Mouse (Mus musculus) G1E (cell line): ENCODE data around the gene Tnnc1. TPM values are rescaled to one million over a fixed set of nuclear protein-coding genes. Genes with fewer than 3 reads are reported as not detected.
A peak's percentile ranks its signal among the peaks of the same experiment; 100 is the strongest.

Experiments used
- ATAC-seq: 2 replicates; pipeline ENCODE4 v1.8.0; 2016; ENCODE audit warnings: mild to moderate bottlenecking; ENCODE audit not compliant: insufficient number of reproducible peaks, poor library complexity, low FRiP score, severe bottlenecking; ENCODE audit errors: extremely low read depth
- DNase-seq: peaks from one replicate; pipeline ENCODE4 v3.0.0; 2012; ENCODE audit warnings: low spot score
- H3K27me3 ChIP-seq: 2 replicates; pipeline ENCODE4 v1.6.1; 2012; ENCODE audit warnings: mild to moderate bottlenecking, low read length, inconsistent platforms; ENCODE audit not compliant: insufficient read depth
- H3K36me3 ChIP-seq: replicated peaks from 2 replicates; pipeline ENCODE3; 2012; ENCODE audit warnings: mild to moderate bottlenecking, inconsistent platforms
- H3K4me1 ChIP-seq: 2 replicates; pipeline ENCODE4 v1.6.1; 2012; ENCODE audit warnings: low read depth, low read length, inconsistent platforms, mixed read lengths; ENCODE audit not compliant: insufficient read depth
- H3K4me3 ChIP-seq: 2 replicates; pipeline ENCODE4 v1.5.1; 2012; ENCODE audit warnings: low read depth, mild to moderate bottlenecking, inconsistent platforms, low read length, moderate library complexity, mixed read lengths
- H3K9me3 ChIP-seq: replicated peaks from 2 replicates; pipeline ENCODE4 v1.6.1; 2012; ENCODE audit warnings: inconsistent platforms
- CTCF ChIP-seq: IDR thresholded peaks from 2 replicates; pipeline ENCODE4 v1.5.1; 2012; ENCODE audit warnings: low read depth, low read length, inconsistent platforms, mixed read lengths
- GATA1 ChIP-seq: IDR thresholded peaks from 2 replicates; pipeline ENCODE4 v1.6.1; 2012; ENCODE audit warnings: borderline replicate concordance, low read length, inconsistent platforms, mixed read lengths
- GATA2 ChIP-seq: IDR thresholded peaks from 2 replicates; pipeline ENCODE4 v1.6.1; 2012; ENCODE audit warnings: low read depth, low read length, inconsistent platforms, borderline replicate concordance
- POLR2AphosphoS5 ChIP-seq: IDR thresholded peaks from 2 replicates; pipeline ENCODE4 v1.6.1; 2012; ENCODE audit warnings: low read depth, low read length, inconsistent platforms; ENCODE audit not compliant: insufficient replicate concordance
- TAL1 ChIP-seq: conservative IDR thresholded peaks from 2 replicates; pipeline ENCODE4 v1.6.1; 2012; ENCODE audit warnings: low read depth, low read length, inconsistent platforms, mixed read lengths
- polyA plus RNA-seq: library from polyadenylated mRNA; stranded (reverse); fragments of >175 nt; gene quantifications from 2 replicates; pipeline ENCODE4 v1.2.3, GENCODE M21; 2012
- total RNA-seq, 2 experiments: library from RNA; stranded (forward) in 1 of 2; stranded (reverse) in 1 of 2; fragments of 200-1000 nt in 1 of 2; fragments of >200 nt in 1 of 2; fragmentation: Nextera tagmentation in 1 of 2; gene quantifications; 2 replicates each; pipeline ENCODE4 v1.2.3; 2014 to 2017

Gene Tnnc1
- total RNA-seq (2014; fragmentation: Nextera tagmentation) (3.3 TPM in 1 of 2 replicates, not detected in the other), total RNA-seq (2017) (1.1 TPM in 1 of 2 replicates, not detected in the other), polyA plus RNA-seq (0.08 TPM in 1 of 2 replicates, not detected in the other)

- Histone ChIP-seq H3K4me3 (peak within 1 kb of the TSS; percentile 81), H3K36me3 (peaks cover 22% of the 10 kb centered on the region), H3K4me1 (peaks cover 39% of the 10 kb centered on the region), H3K9me3 (no peaks in the 10 kb centered on the region), H3K27me3 (peaks cover 39% of the 10 kb centered on the region)
- DNase-seq (no peak), ATAC-seq (no peak)
- no peak for TF ChIP-seq GATA2
- TF ChIP-seq CTCF, result no peak
- no peak for TF ChIP-seq POLR2AphosphoS5
- TF ChIP-seq TAL1, result no peak
- TF ChIP-seq GATA1, result no peak
Measured at GRCm38 (mm10) chr14:31208084-31208483, at the start of gene Tnnc1. Tnnc1 (plus strand) TSS chr14:31208312.

- no peak for TF ChIP-seq TAL1
- TF ChIP-seq GATA1, result no peak
- no peak for TF ChIP-seq GATA2
- TF ChIP-seq CTCF, result no peak
- no peak for TF ChIP-seq POLR2AphosphoS5
- Histone ChIP-seq H3K36me3 (no peaks in the 10 kb centered on the region), H3K9me3 (no peaks in the 10 kb centered on the region), H3K4me1 (peaks cover 16% of the 10 kb centered on the region), H3K27me3 (peaks cover 88% of the 10 kb centered on the region), H3K4me3 (peak overlapping the region; percentile 20; the same call in 1 of the 2 replicates)
- ATAC-seq, result no peak
- DNase-seq, result no peak
Measured at GRCm38 (mm10) chr14:31160196-31161150, 47.6 kb upstream of the Tnnc1 start.

DNA sequence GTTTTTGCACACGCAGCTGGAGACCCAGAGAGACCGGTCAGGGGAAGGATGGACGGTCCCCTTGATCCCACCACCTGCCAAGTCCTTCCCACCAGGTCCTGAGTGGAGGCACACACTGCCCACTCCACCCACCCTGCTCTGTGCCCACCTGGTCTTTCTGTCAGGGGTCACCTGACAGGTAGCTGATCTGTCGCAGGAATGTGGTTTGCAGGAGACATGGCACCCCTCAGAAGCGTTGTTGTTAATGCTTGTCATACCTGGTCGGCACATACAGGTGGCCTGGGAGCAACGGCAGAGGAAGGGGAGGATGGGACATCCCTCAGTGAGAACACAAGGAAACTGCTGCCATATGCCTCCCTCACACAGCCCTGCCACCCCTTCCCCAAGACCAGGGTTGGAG, 46.9 kb upstream of the Tnnc1 start:
- H3K4me3 ChIP-seq, result no peak overlapping the region

GRCm38 (mm10) chr14:31161638-31162037, 46.5 kb upstream of the Tnnc1 start:
- Histone ChIP-seq H3K4me1 (peaks cover 24% of the 10 kb centered on the region), H3K4me3 (no peak overlapping the region), H3K27me3 (peaks cover 90% of the 10 kb centered on the region), H3K9me3 (no peaks in the 10 kb centered on the region), H3K36me3 (no peaks in the 10 kb centered on the region)
- no peak for ATAC-seq
- no peak for DNase-seq
- TF ChIP-seq GATA1 (no peak), GATA2 (no peak), TAL1 (no peak), CTCF (no peak), POLR2AphosphoS5 (no peak)

More for the DNA sequence above, 46.9 kb upstream of the Tnnc1 start:
- no peaks in the 10 kb centered on the region for H3K36me3 ChIP-seq
- peaks cover 88% of the 10 kb centered on the region for H3K27me3 ChIP-seq
- no peak for TF ChIP-seq POLR2AphosphoS5
- no peak for TF ChIP-seq TAL1
- TF ChIP-seq GATA1, result no peak
- no peak for TF ChIP-seq GATA2
- TF ChIP-seq CTCF, result no peak
- no peak; the same call in 1 of the 2 replicates for ATAC-seq
- DNase-seq, result no peak
- H3K4me1 ChIP-seq, result peaks cover 20% of the 10 kb centered on the region
- no peaks in the 10 kb centered on the region for H3K9me3 ChIP-seq

- no peaks in the 10 kb centered on the region for H3K9me3 ChIP-seq
- peaks cover 37% of the 10 kb centered on the region for H3K4me1 ChIP-seq
- H3K36me3 ChIP-seq, result no peaks in the 10 kb centered on the region
- DNase-seq, result no peak
- ATAC-seq, result no peak
- TF ChIP-seq POLR2AphosphoS5 (no peak), GATA2 (no peak), CTCF (no peak), TAL1 (no peak), GATA1 (no peak)
- no peak overlapping the region for H3K4me3 ChIP-seq
- H3K27me3 ChIP-seq, result peaks cover 88% of the 10 kb centered on the region
Measured at GRCm38 (mm10) chr14:31164067-31164466, 44.0 kb upstream of the Tnnc1 start.

DNA sequence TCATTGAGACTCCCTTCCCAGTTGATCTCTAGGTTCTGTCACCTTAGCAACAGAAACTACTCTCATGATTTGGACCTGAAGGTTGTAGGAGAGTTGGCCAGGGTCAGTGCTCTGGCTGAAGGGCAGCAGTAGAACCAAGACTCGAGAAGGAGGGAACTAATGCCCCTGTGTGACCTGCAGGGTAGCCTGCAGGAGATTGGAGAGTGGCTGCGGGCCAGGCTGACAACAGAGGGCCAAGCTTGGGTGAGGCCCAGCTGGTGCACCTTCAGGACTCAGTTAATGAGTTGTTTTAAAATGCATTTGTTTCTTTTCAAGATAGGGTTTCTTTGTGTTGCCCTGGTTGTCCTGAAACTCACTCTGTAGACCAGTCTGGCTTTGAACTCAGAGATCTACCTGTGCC, 43.1 kb upstream of the Tnnc1 start:
- Histone ChIP-seq H3K27me3 (peaks cover 79% of the 10 kb centered on the region), H3K4me1 (peaks cover 46% of the 10 kb centered on the region), H3K36me3 (peaks cover 1% of the 10 kb centered on the region), H3K4me3 (no peak overlapping the region), H3K9me3 (no peaks in the 10 kb centered on the region)
- DNase-seq (no peak), ATAC-seq (no peak)
- no peak for TF ChIP-seq GATA2
